Mouse (Mus musculus): Measurements from ENCODE around the gene Vmn1r70. TPM values are rescaled to one million over a fixed set of nuclear protein-coding genes. Genes with fewer than 3 reads are reported as not detected.

Gene Vmn1r70
- not detected in 2 replicates for polyA plus RNA-seq (2021; fragmentation: Nextera tagmentation)
- long read RNA-seq, experiment 1 = 0 reads
- long read RNA-seq, experiment 2 = 0 reads

GRCm38 (mm10) chr7:10631232-10631631, at the start of gene Vmn1r70:
Vmn1r70 (plus strand) TSS chr7:10631532.

DNA sequence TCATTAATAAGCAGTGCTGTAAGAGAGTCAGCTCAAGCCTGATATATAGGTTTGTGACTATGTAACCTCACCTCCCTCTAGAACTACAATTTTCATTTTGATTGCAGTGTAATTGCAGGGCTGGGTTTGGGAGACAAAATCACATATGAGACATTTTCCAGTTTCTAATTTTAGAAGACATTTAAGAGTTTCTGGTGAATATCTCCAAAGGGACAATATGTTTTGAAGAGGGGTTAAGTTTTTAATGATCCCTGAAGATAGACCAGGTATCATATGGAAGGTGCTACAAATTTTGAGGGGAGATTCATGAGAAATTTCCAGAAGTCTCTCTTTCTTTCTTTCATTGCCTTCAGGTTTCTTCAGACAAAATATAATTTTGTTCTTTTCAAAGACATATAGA, 17.8 kb upstream of the Vmn1r70 start, which contains the start of gene Vmn1r69:
Vmn1r69 (minus strand) TSS at position 101 of the 400 bp plus-strand sequence.

Other genes with a start within 250 kb of the Vmn1r70 start
- gene Vmn1r67, start 188.2 kb upstream of the Vmn1r70 start, polyA plus RNA-seq (2021; fragmentation: Nextera tagmentation) = not detected in 2 replicates
- 5.0 and 5.4 TPM in 2 replicates for gene Zik1, start 136.1 kb upstream of the Vmn1r70 start, polyA plus RNA-seq (2021; fragmentation: Nextera tagmentation)
- not detected in 2 replicates for gene Vmn1r68, start 73.0 kb upstream of the Vmn1r70 start, polyA plus RNA-seq (2021; fragmentation: Nextera tagmentation)
- gene Vmn1r69, start 17.9 kb upstream of the Vmn1r70 start, polyA plus RNA-seq (2021; fragmentation: Nextera tagmentation) = not detected in 2 replicates
- gene Nlrp4b, start 56.3 kb downstream of the Vmn1r70 start, polyA plus RNA-seq (2021; fragmentation: Nextera tagmentation) = not detected in 2 replicates
- not detected in 2 replicates for gene Vmn1r71, start 122.8 kb downstream of the Vmn1r70 start, polyA plus RNA-seq (2021; fragmentation: Nextera tagmentation)

Measured in layer of hippocampus, adult 6 months (tissue).